Mouse (Mus musculus): ENCODE data around the gene Bglap3.
"Not testable (repeated sequence)": the region's sequence is repeated elsewhere in the genome, so short reads cannot be mapped to it uniquely, and the experiment has no call there.

Bglap3 gene

GRCm38 (mm10) chr3:88375750-88376626 lies 3.4 kb upstream of the Bglap3 start:
- DNase-seq, result not testable (repeated sequence)

DNA sequence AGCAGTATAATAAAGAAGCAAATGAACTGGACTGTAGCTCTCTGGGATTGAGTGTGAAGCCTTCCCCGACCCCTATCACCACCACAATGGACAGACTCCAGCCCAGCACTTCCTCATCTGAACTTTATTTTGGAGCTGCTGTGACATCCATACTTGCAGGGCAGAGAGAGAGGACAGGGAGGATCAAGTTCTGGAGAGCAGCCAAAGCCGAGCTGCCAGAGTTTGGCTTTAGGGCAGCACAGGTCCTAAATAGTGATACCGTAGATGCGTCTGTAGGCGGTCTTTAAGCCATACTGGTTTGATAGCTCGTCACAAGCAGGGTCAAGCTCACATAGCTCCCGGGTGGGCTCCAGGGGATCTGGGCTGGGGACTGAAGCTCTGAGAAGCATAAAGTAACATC lies 4.0 kb downstream of the Bglap3 start:
- DNase-seq, result not testable (repeated sequence)

DNA sequence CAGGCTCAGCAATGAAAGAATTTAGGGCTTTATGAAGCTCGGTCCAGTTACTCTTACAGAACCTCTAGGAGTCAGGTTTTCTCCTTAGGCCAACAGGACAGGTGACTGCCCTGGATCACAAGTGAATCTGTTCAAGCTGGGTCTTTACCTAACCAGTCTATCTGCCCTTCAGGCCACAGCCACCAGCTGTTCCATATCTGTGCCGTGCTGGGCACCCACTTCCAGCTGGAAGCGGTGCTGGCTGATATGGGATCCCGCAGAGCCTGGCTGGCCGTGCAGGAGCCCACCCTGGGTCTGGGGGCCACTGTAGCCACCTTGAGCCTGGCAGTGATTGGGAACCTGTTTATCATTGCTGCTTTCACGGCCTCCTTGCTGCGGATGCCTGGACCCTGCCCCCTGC lies 5.0 kb downstream of the Bglap3 start:
- not testable (repeated sequence) for DNase-seq

DNA sequence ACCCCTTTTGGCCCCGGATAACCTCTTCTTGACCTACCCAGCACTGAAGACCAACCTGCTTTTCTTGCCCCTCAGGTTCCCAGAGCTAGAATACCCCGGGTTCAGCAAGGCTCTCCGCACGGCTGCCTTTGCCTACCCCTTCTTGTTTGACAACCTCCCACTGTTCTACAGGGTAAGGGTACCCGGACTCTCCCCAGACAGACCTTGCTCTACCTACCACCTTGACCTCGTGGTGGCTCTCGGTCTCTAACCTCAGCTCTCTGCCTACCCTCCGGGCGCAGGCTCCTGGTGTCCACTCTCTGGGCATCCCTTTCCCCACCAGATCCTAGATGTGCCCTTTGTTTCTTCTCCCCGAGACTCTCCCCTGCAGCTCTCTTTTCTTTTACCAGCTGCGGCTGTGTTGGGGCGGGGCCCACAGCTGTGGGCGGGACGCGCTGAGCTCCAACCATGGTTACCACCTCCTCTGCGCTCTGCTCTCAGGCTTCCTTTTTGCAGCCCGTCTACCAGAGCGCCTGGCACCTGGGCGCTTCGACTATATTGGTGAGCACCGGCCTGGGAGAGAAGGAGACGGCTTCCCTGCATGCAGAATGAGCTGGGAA lies 5.6 kb downstream of the Bglap3 start:
- DNase-seq, result peak; percentile 60

DNA sequence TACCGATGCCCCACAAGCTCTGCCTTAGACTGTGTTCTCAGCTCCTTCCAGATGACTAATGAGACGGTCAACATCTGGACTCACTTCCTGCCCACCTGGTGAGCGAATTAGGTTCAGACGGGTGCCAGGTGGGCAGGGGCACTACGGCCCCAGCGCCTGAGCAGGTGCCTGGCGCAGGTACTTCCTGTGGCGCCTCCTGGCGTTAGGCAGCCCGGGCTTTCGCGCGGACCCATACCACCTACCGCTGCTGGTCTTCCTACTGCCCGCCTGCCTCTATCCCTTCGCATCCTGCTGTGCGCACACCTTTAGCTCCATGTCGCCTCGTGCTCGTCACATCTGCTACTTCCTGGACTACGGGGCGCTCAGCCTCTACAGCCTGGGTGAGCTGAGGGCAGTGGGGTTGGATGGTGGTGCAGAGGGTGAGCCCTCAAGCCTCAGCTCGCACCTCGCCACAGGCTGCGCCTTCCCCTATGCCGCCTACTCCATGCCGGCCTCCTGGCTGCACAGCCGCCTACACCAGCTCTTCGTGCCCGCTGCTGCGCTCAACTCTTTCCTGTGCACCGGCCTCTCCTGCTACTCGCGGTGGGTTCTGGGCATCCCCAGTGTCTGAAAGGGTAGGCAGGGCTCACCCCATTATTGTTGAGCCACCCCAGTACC lies 6.7 kb downstream of the Bglap3 start:
- DNase-seq, result no peak

DNA sequence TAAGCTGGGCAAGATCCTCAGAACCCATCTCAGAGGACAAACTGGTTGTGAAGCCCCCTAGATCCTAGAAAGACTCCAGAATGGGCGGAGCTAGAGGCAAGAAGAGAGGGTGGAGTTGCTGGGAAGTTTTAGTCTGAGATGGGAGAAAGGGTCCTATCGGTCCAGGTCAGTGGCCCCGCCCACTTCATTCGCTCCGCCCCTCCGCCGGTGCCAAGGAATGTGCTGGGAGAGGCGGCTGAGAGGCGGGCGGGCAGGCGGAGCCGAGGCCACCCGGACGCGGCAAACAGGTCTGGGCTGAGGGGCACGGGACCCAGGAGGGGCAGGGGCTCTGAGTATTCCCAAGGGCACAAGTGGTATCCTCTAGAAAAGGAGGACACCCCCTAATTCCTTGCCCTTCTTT lies 8.2 kb downstream of the Bglap3 start, which contains the start of gene Paqr6:
TSS of gene Paqr6 (plus strand) at position 248 of the 400 bp plus-strand sequence.
- peak; percentile 83 to 86 for DNase-seq

GRCm38 (mm10) chr3:88363700-88364099 lies 8.8 kb downstream of the Bglap3 start:
- DNase-seq, result peak in 1 of 2 experiments; percentile 45

DNA sequence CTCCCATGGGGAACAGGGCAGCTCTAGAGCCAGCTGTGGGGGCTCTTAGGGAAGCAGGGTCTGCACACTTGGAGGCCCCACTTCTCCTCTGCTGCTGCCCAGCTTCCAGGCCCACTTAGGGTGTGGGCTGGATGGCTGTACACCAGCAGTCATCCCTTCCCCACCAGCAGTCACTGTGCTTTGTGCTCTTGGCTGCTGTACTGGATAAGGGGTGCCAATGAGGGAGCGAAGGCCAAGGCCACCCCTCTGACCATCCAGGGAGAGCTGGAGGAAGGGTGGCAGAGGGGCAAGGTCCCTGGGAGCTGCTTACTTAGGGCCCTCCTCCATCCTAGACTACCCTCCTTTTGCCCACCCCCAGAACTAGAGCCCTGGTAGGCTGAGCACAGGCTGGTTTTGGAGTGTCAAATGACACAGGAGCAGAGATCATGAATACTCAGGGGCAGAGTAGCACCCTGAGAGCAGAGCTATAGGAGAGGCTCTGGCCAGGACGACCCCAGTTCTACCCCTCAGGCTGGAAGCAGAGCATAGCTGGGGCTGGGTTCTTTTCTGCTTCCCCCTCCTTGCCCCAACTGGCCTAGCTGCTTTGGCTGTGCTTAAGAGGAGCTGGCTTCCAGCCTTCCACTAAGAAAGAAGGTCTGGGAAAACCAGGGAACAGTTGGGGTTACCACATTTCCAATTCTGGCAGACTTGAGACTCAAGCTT lies 10.8 kb downstream of the Bglap3 start:
- DNase-seq, result no peak

DNA sequence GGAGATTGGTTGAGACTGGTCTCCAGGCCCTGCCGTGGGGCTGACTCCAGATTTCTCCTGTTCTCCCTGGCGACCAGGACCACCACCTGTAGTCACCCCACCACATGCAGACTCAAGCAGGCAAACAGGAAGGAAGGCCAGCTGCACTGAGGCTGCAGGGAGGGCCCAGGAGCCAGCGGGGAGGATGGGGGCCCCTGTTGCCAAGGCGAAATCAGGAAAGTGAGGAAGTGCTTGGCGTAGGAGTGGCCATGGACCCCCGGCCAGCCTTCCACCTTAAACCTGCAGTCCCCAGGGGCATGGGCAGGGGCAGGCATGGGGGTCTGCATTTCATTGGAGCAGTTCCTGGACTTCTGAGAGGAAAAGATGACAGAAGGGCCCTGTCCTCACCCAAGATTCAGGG lies 11.4 kb downstream of the Bglap3 start:
- DNase-seq, result no peak

DNA sequence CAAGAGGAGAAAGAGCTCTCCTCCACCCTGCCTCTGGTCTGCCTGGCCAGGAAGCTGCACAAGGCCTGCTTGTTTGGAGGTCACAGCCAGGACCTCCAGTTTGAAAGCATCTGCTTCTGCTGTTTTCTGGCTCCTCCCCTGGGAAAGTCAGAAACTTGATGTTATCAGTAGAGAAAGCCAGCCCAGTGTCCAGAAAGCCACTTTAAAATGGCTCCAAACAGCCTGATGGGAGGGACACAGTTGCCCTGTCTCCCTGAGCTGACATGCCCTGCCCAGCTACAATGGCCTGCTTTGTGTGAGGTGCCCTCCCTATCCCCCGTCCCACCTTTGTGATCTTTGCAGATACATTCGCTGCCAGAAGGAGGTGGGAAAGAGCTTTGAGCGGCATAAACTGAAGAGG lies 12.6 kb downstream of the Bglap3 start:
- DNase-seq, result no peak

GRCm38 (mm10) chr3:88359584-88359983 lies 13.0 kb downstream of the Bglap3 start:
- DNase-seq, result no peak

GRCm38 (mm10) chr3:88354396-88355165 lies 18.0 kb downstream of the Bglap3 start:
- no peak for DNase-seq

GRCm38 (mm10) chr3:88352907-88353306 lies 19.6 kb downstream of the Bglap3 start:
- no peak for DNase-seq

DNA sequence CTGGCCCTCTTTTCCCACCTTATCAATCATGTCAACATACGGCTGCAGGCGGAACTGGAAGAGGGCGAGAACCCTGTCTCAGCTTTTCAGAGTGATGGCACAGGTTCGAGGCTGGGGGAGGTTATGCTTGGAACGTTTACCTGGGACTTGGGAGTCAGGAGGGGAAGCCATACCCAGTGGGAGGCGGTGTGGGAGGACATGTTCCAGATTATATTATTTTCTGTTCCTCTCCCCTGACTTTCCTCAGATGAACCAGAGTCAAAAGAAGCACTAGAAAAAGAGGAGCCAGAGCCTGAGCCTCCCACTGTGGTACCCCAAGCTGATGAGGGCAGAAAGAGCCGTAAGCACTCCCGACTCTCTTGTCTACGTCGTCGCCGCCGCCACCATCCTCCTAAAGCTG lies 21.8 kb downstream of the Bglap3 start:
- no peak for DNase-seq

- DNase-seq, result no peak
Measured at GRCm38 (mm10) chr3:88339006-88339405, 33.5 kb downstream of the Bglap3 start.

GRCm38 (mm10) chr3:88338316-88338715 lies 34.2 kb downstream of the Bglap3 start:
- DNase-seq, result no peak

DNA sequence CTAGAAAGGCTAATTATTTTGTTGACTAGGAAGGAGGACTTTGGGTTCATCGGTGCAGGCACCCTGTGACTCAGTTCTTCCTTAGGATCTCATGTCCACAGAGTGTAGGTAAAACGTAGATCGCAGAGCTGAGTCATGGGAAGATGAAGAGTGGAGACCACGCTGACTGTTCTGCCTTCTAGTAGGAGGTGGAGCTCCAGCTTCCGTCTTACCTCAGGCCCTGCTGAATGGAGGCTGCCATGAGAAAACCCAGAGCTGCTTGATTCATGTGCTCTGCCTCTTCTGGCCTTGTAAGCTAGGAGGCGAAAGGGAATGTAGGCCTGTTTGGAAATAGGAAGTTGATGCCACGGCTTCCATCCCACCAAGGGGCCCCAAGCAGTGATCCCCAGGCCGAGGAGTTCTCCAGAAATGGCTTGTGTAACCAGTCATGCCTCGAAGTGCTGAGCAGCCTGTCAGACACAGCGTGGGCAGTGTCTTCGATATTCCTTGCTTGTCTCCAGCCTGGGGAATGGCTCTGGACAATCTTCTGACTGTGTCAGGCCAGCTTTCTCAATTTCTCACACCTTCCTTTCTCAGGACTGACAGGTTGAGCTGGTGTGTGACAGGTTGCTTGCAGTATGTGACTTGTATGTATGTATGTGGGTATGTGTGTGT lies 35.0 kb downstream of the Bglap3 start:
- DNase-seq, result peak in 1 of 2 experiments; percentile 27

GRCm38 (mm10) chr3:88336058-88337013 lies 36.2 kb downstream of the Bglap3 start, which contains the start of the genes Tmem79 and Smg5:
Gene Tmem79 (minus strand): TSS chr3:88336148.
Gene Smg5 (plus strand): TSS chr3:88336260.
- peak; percentile 97 to 98 for DNase-seq

- DNase-seq, result peak in 1 of 2 experiments; percentile 19
Measured at GRCm38 (mm10) chr3:88335436-88336053, 37.0 kb downstream of the Bglap3 start.
